Mouse (Mus musculus) MEL (cell line): Measurements from ENCODE around the gene Tal1. TPM values are rescaled to one million over a fixed set of nuclear protein-coding genes. Genes with fewer than 3 reads are reported as not detected.

ENCODE experiments used
- DNase-seq: peaks from one replicate; pipeline ENCODE4 v3.0.0; 2011; ENCODE audit warnings: low read depth, low spot score
- H3K27ac ChIP-seq: 2 replicates; pipeline ENCODE4 v1.5.1; 2012; ENCODE audit warnings: low read depth, mild to moderate bottlenecking, control low read depth, low read length, moderate library complexity; ENCODE audit not compliant: control insufficient read depth
- H3K27me3 ChIP-seq, 2 experiments: fragments of 150-350 bp in 1 of 2; sonication (generic) in 1 of 2; 2 replicates each; pipeline ENCODE4 v1.6.1; 2012; ENCODE audit warnings: low read length in 2 of 2, mild to moderate bottlenecking in 2 of 2, improper control_type of control experiment in 1 of 2, moderate library complexity in 1 of 2; ENCODE audit not compliant: insufficient read depth in 2 of 2, control insufficient read depth in 1 of 2
- H3K36me3 ChIP-seq, 2 experiments: 2 replicates each; pipeline ENCODE4 v1.6.1; 2012 to 2014; ENCODE audit warnings: low read length in 2 of 2, improper control_type of control experiment in 1 of 2, inconsistent platforms in 1 of 2, mild to moderate bottlenecking in 1 of 2; ENCODE audit not compliant: insufficient read depth in 2 of 2, control insufficient read depth in 1 of 2
- H3K4me1 ChIP-seq, 2 experiments: fragments of 150-350 bp in 1 of 2; sonication (generic) in 1 of 2; 2 replicates each; pipeline ENCODE4 v1.6.1; 2012; ENCODE audit warnings: low read length in 2 of 2, improper control_type of control experiment in 1 of 2, mild to moderate bottlenecking in 1 of 2; ENCODE audit not compliant: insufficient read depth in 2 of 2, control insufficient read depth in 1 of 2
- H3K4me3 ChIP-seq, 2 experiments: fragments of 150-350 bp in 1 of 2; sonication (generic) in 1 of 2; 2 replicates each; pipeline ENCODE4 v1.5.1; 2012; ENCODE audit warnings: low read depth in 2 of 2, low read length in 2 of 2, mild to moderate bottlenecking in 2 of 2, moderate library complexity in 2 of 2, control low read depth in 1 of 2, improper control_type of control experiment in 1 of 2; ENCODE audit not compliant: control insufficient read depth in 1 of 2, insufficient read depth in 1 of 2
- H3K79me2 ChIP-seq: 2 replicates; pipeline ENCODE4 v1.6.1; 2012; ENCODE audit warnings: mild to moderate bottlenecking, low read length, moderate library complexity; ENCODE audit not compliant: control insufficient read depth, poor library complexity, insufficient read depth
- H3K9ac ChIP-seq: 2 replicates; pipeline ENCODE4 v1.6.1; 2012; ENCODE audit warnings: low read depth, mild to moderate bottlenecking, control low read depth, low read length, moderate library complexity; ENCODE audit not compliant: control insufficient read depth, poor library complexity, severe bottlenecking
- H3K9me3 ChIP-seq: fragments of 150-350 bp; sonication (generic); replicated peaks from 2 replicates; pipeline ENCODE4 v1.6.1; 2012; ENCODE audit warnings: mild to moderate bottlenecking, low read length, improper control_type of control experiment, moderate library complexity; ENCODE audit not compliant: insufficient read depth
- BHLHE40 ChIP-seq: IDR thresholded peaks from 2 replicates; pipeline ENCODE4 v1.6.1; 2012; ENCODE audit warnings: low read depth, mild to moderate bottlenecking, inconsistent platforms, low read length, improper control_type of control experiment, borderline replicate concordance
- CHD1 ChIP-seq: IDR thresholded peaks from 2 replicates; pipeline ENCODE4 v1.6.1; 2012; ENCODE audit warnings: low read depth, mild to moderate bottlenecking, inconsistent platforms, low read length, improper control_type of control experiment
- CHD2 ChIP-seq: IDR thresholded peaks from 2 replicates; pipeline ENCODE4 v1.6.1; 2011; ENCODE audit warnings: low read length, improper control_type of control experiment
- CTCF ChIP-seq, 3 experiments: IDR thresholded peaks in 2 of 3; conservative IDR thresholded peaks in 1 of 3; 2 replicates each; pipeline ENCODE4 v1.5.1; 2011 to 2012; ENCODE audit warnings: low read length in 3 of 3, low read depth in 2 of 3, mild to moderate bottlenecking in 2 of 3, improper control_type of control experiment in 1 of 3, inconsistent platforms in 1 of 3, mixed read lengths in 1 of 3, moderate library complexity in 1 of 3; ENCODE audit not compliant: control insufficient read depth in 1 of 3, insufficient read depth in 1 of 3, poor library complexity in 1 of 3, severe bottlenecking in 1 of 3
- E2F4 ChIP-seq: IDR thresholded peaks from 2 replicates; pipeline ENCODE4 v1.6.1; 2011; ENCODE audit warnings: low read depth, low read length, improper control_type of control experiment, borderline replicate concordance
- HCFC1 ChIP-seq: IDR thresholded peaks from 2 replicates; pipeline ENCODE4 v1.6.1; 2012; ENCODE audit warnings: low read depth, mild to moderate bottlenecking, inconsistent platforms, low read length, improper control_type of control experiment, moderate library complexity
- KAT2A ChIP-seq: conservative IDR thresholded peaks from 2 replicates; pipeline ENCODE4 v1.6.1; 2012; ENCODE audit warnings: low read depth, low read length, improper control_type of control experiment, inconsistent platforms
- MAX ChIP-seq: IDR thresholded peaks from 2 replicates; pipeline ENCODE4 v1.6.1; 2011; ENCODE audit warnings: low read length, improper control_type of control experiment
- MAZ ChIP-seq: IDR thresholded peaks from 2 replicates; pipeline ENCODE4 v1.6.1; 2012; ENCODE audit warnings: low read depth, mild to moderate bottlenecking, inconsistent platforms, low read length, improper control_type of control experiment
- MXI1 ChIP-seq: IDR thresholded peaks from 2 replicates; pipeline ENCODE4 v1.6.1; 2011; ENCODE audit warnings: mild to moderate bottlenecking, low read depth, low read length, improper control_type of control experiment
- NELFE ChIP-seq: IDR thresholded peaks from 2 replicates; pipeline ENCODE4 v1.6.1; 2011; ENCODE audit warnings: low read depth, low read length, improper control_type of control experiment
- POLR2A ChIP-seq, 2 experiments: IDR thresholded peaks; 2 replicates each; pipeline ENCODE4 v1.6.1; 2011 to 2012; ENCODE audit warnings: low read length in 2 of 2, mild to moderate bottlenecking in 2 of 2, control low read depth in 1 of 2, improper control_type of control experiment in 1 of 2, low read depth in 1 of 2, moderate library complexity in 1 of 2; ENCODE audit not compliant: control insufficient read depth in 1 of 2, insufficient read depth in 1 of 2, poor library complexity in 1 of 2
- POLR2AphosphoS2 ChIP-seq: IDR thresholded peaks from 2 replicates; pipeline ENCODE4 v1.6.1; 2011; ENCODE audit warnings: low read length, improper control_type of control experiment
- RAD21 ChIP-seq: IDR thresholded peaks from 2 replicates; pipeline ENCODE4 v1.6.1; 2011; ENCODE audit warnings: mild to moderate bottlenecking, low read depth, low read length, improper control_type of control experiment
- RCOR1 ChIP-seq: IDR thresholded peaks from 2 replicates; pipeline ENCODE4 v1.6.1; 2012; ENCODE audit warnings: low read depth, mild to moderate bottlenecking, inconsistent platforms, low read length, improper control_type of control experiment
- SMC3 ChIP-seq: IDR thresholded peaks from 2 replicates; pipeline ENCODE4 v1.6.1; 2011; ENCODE audit warnings: low read depth, low read length, improper control_type of control experiment
- TBP ChIP-seq: IDR thresholded peaks from 2 replicates; pipeline ENCODE4 v1.8.0; 2011; ENCODE audit warnings: low read depth, low read length, improper control_type of control experiment
- TCF12 ChIP-seq: IDR thresholded peaks from 2 replicates; pipeline ENCODE4 v1.6.1; 2014; ENCODE audit warnings: low read depth, mild to moderate bottlenecking, inconsistent platforms, low read length, improper control_type of control experiment, moderate library complexity
- UBTF ChIP-seq: IDR thresholded peaks from 2 replicates; pipeline ENCODE4 v1.6.1; 2012; ENCODE audit warnings: low read depth, mild to moderate bottlenecking, inconsistent platforms, low read length, improper control_type of control experiment, moderate library complexity, borderline replicate concordance; ENCODE audit not compliant: insufficient read depth
- USF2 ChIP-seq, 2 experiments: IDR thresholded peaks; 2 replicates each; pipeline ENCODE4 v1.6.1; 2011 to 2012; ENCODE audit warnings: improper control_type of control experiment in 2 of 2, low read length in 2 of 2, borderline replicate concordance in 1 of 2, inconsistent platforms in 1 of 2, low read depth in 1 of 2, mild to moderate bottlenecking in 1 of 2; ENCODE audit not compliant: insufficient read depth in 1 of 2
- ZC3H11A ChIP-seq: IDR thresholded peaks from 2 replicates; pipeline ENCODE4 v1.6.1; 2012; ENCODE audit warnings: low read depth, mild to moderate bottlenecking, inconsistent platforms, low read length, improper control_type of control experiment
- ZKSCAN1 ChIP-seq: IDR thresholded peaks from 2 replicates; pipeline ENCODE4 v1.6.1; 2012; ENCODE audit warnings: low read depth, mild to moderate bottlenecking, inconsistent platforms, low read length, improper control_type of control experiment, moderate library complexity
- ZNF384 ChIP-seq: IDR thresholded peaks from 2 replicates; pipeline ENCODE4 v1.6.1; 2012; ENCODE audit warnings: low read depth, mild to moderate bottlenecking, inconsistent platforms, low read length, improper control_type of control experiment
- polyA plus RNA-seq, 2 experiments: library from polyadenylated mRNA; stranded (reverse) in 1 of 2; unstranded in 1 of 2; fragments of >175 nt in 1 of 2; fragments of >200 nt in 1 of 2; gene quantifications; 2 replicates each; pipeline versions ENCODE4 v1.2.1 to v1.2.4; 2012; ENCODE audit warnings: low replicate concordance in 2 of 2, low read depth in 1 of 2; ENCODE audit not compliant: insufficient read length in 2 of 2, insufficient read depth in 1 of 2, missing spikeins in 1 of 2
- total RNA-seq: library from RNA; depleted of rRNA; stranded (reverse); fragments of 300-350 nt; gene quantifications from 2 replicates; pipeline ENCODE4 v1.2.3, GENCODE M21; 2012

Gene Tal1
- total and polyA plus RNA-seq, 3 experiments, result 34.9 to 48.9 TPM; not detected in 1

- no peaks in the 10 kb centered on the region for H3K9me3 ChIP-seq
- no peaks in the 10 kb centered on the region for H3K27me3 ChIP-seq
- no peaks in the 10 kb centered on the region; the same call in 1 of the 2 replicates for H3K79me2 ChIP-seq
- no peak for TF ChIP-seq E2F4
- TF ChIP-seq CHD2, result no peak; the same call in 1 of the 2 replicates
- no peak for TF ChIP-seq USF2 (IDR thresholded peaks at IDR 0.05; ENCODE audit: borderline replicate concordance in 1 of 2, insufficient read depth in 1 of 2, low read depth in 1 of 2, low read length in 2 of 2)
- peak; percentile 57; the same call in 1 of the 2 replicates for TF ChIP-seq TBP
- TF ChIP-seq NELFE, result 0 out of 2 replicates have a peak, but pooled peaks have one; percentile 4
- TF ChIP-seq MAZ, result 0 out of 2 replicates have a peak, but pooled peaks have one; percentile 35
- TF ChIP-seq POLR2AphosphoS2, result no peak
- peak; percentile 59; the same call in 1 of the 2 replicates for TF ChIP-seq RCOR1
- peak in 1 of 2 experiments; percentile 24; a peak in 1 of 4 replicates for TF ChIP-seq POLR2A (IDR thresholded peaks at IDR 0.05; ENCODE audit: control insufficient read depth in 1 of 2, insufficient read depth in 1 of 2, low read depth in 1 of 2, low read length in 2 of 2, poor library complexity in 1 of 2)
- TF ChIP-seq BHLHE40, result peak; percentile 52; the same call in 1 of the 2 replicates
- no peak for TF ChIP-seq KAT2A
- peak; percentile 50; the same call in 1 of the 2 replicates for TF ChIP-seq HCFC1
- TF ChIP-seq CHD1, result no peak
- peak; percentile 60 for TF ChIP-seq ZC3H11A
- no peak for TF ChIP-seq UBTF
- no peak for TF ChIP-seq TCF12
- TF ChIP-seq ZNF384, result no peak
- TF ChIP-seq SMC3, result peak; percentile 77
- TF ChIP-seq ZKSCAN1, result no peak
- peak; percentile 55 for TF ChIP-seq RAD21
- no peak for TF ChIP-seq MAX
- peak; percentile 80 to 83 (median 82) for TF ChIP-seq CTCF (IDR thresholded peaks at IDR 0.05 in 2 of 3, conservative IDR thresholded peaks at IDR 0.05 in 1 of 3; ENCODE audit: control insufficient read depth in 1 of 3, insufficient read depth in 1 of 3, low read depth in 2 of 3, low read length in 3 of 3, poor library complexity in 1 of 3, severe bottlenecking in 1 of 3)
- no peak for TF ChIP-seq MXI1
- peaks cover 0 to 12% of the 10 kb centered on the region in 2 experiments; a peak in 2 of 4 replicates for H3K36me3 ChIP-seq
- peak overlapping the region; percentile 67 for H3K27ac ChIP-seq
- peak; percentile 90 for DNase-seq
- H3K4me3 ChIP-seq, result peak overlapping the region; percentile 47 to 57
- H3K4me1 ChIP-seq, result peaks cover 6 to 19% of the 10 kb centered on the region in 2 experiments
- H3K9ac ChIP-seq, result peak overlapping the region; percentile 64
Observed at GRCm38 (mm10) chr4:115047750-115048149, 8.5 kb upstream of the Tal1 start.
